21 mouse cellular contexts compared by ENCODE assay signal in the genomic region with DNA sequence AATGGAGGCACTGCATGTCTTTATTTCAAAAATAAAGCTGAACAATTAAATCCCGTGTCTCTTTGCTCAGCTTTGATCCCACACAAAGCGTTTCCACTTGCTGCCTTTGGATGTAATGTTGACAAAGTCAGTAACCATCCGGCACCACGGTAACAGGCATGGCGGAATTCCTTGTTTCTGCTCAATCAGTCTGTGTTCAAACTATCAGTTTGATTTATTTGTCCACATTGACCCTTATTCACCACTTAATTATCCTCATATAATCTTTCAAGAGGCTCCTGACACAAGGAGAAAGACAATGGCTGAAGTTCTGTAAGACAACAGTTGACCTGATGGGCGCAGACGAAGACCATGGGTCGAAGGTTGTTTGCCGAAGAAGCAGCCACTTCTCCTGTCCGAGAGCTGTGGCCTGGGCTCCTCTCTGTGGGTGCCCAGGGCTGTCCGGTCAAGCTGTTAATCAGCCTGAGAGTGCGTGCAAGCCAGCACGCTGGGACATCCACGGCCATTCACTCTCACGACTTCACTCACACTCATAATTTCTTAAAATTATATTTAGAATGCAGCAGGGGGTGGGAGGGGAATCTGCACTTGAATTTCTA.
DNase-seq lines count a peak whose midpoint lies in the region; ATAC-seq and TF ChIP-seq lines count a peak whose summit lies in the region.
"Had no signal": no experiment of that assay in that cellular context is flagged by ENCODE, and none has a peak within 500 bp of the region (broad histone marks: within the 10 kb centered on the region; RNA-seq: fewer than 3 reads in every experiment).

No protein-coding gene starts in this region.

- TF ChIP-seq EP300 in liver, postnatal 0 days (IDR thresholded peaks at IDR 0.05; ENCODE audit: low read depth), result no peak

- H3K36me3 ChIP-seq in hindbrain, embryonic 10.5 days, result no peaks in the 10 kb centered on the region
- H3K36me3 ChIP-seq in hindbrain, embryonic 14.5 days (replicated peaks; ENCODE audit: control insufficient read depth, insufficient read depth), result no peaks in the 10 kb centered on the region
- H3K36me3 ChIP-seq in testis, adult 2 months (ENCODE audit: control insufficient read depth, insufficient read depth, low read length), result no peaks in the 10 kb centered on the region
- H3K36me3 ChIP-seq in neural tube, embryonic 11.5 days (ENCODE audit: control insufficient read depth, insufficient read depth, low read length), result no peaks in the 10 kb centered on the region
- no peaks in the 10 kb centered on the region for H3K36me3 ChIP-seq in liver, postnatal 0 days (replicated peaks; ENCODE audit: insufficient read depth, low read length)
- H3K36me3 ChIP-seq: heart, embryonic 13.5 days; liver, embryonic 12.5 days; stomach, embryonic 15.5 days had no signal

- no peak for ATAC-seq in hindbrain, embryonic 14.5 days (ENCODE audit: low FRiP score)
- peak; percentile 45; the same call in 1 of the 2 replicates for ATAC-seq in neural tube, embryonic 11.5 days (ENCODE audit: insufficient read depth, low FRiP score, low TSS enrichment)
- ATAC-seq in liver, postnatal 0 days, result no peak
- ATAC-seq: activated CD4-positive, CD25-positive, alpha-beta regulatory T cell, adult 4 months; intestine, embryonic 16.5 days; liver, embryonic 12.5 days had no signal

- DNase-seq in hindbrain, embryonic 10.5 days (ENCODE audit: low spot score), result peak; percentile 52
- DNase-seq in hindbrain, embryonic 14.5 days (ENCODE audit: low spot score), result no peak
- DNase-seq in testis, postnatal 14 days (ENCODE audit: low spot score), result no peak
- DNase-seq in neural tube, embryonic 11.5 days (ENCODE audit: low spot score), result peak; percentile 49
- DNase-seq in liver, postnatal 0 days, result no peak
- no peak for DNase-seq in layer of hippocampus, postnatal 25 days (ENCODE audit: extremely low spot score in 1 of 2, low spot score in 1 of 2)
- DNase-seq in layer of hippocampus, adult 18-20 months (ENCODE audit: low spot score in 2 of 2), result no peak
- DNase-seq: adrenal gland, postnatal 10 days; cerebellum, postnatal 10 days; gastrocnemius, postnatal 10 days; heart, adult 18-20 months; heart, postnatal 4 days; kidney, postnatal 36 days; lung, postnatal 10 days had no signal

- peak overlapping the region; percentile 40; the same call in 1 of the 2 replicates for H3K27ac ChIP-seq in hindbrain, embryonic 10.5 days
- no peak overlapping the region for H3K27ac ChIP-seq in hindbrain, embryonic 14.5 days
- no peak overlapping the region for H3K27ac ChIP-seq in testis, adult 2 months (ENCODE audit: control insufficient read depth, insufficient read depth, low read depth, low read length)
- no peak overlapping the region for H3K27ac ChIP-seq in neural tube, embryonic 11.5 days (ENCODE audit: low read depth, low read length)
- no peak overlapping the region for H3K27ac ChIP-seq in liver, postnatal 0 days (ENCODE audit: low read depth)
- H3K27ac ChIP-seq: heart, embryonic 13.5 days; liver, embryonic 12.5 days; stomach, embryonic 15.5 days had no signal

- TF ChIP-seq CTCF in testis, adult 2 months (IDR thresholded peaks at IDR 0.05; ENCODE audit: control insufficient read depth, insufficient read depth, insufficient replicate concordance, low read depth, low read length), result no peak
- no peak for TF ChIP-seq CTCF in liver, postnatal 0 days (IDR thresholded peaks at IDR 0.05; ENCODE audit: low read depth)

- no peak for TF ChIP-seq POLR2A in testis, adult 2 months (IDR thresholded peaks at IDR 0.05; ENCODE audit: control insufficient read depth, low read depth, low read length)

- peaks cover 26% of the 10 kb centered on the region for H3K4me1 ChIP-seq in hindbrain, embryonic 10.5 days (replicated peaks)
- no peaks in the 10 kb centered on the region for H3K4me1 ChIP-seq in hindbrain, embryonic 14.5 days (replicated peaks; ENCODE audit: control insufficient read depth, insufficient read depth, low read length)
- H3K4me1 ChIP-seq in testis, adult 2 months (ENCODE audit: control insufficient read depth, insufficient read depth, low read length), result peaks cover 8% of the 10 kb centered on the region
- H3K4me1 ChIP-seq in neural tube, embryonic 11.5 days (ENCODE audit: control insufficient read depth, insufficient read depth, low read length), result peaks cover 7% of the 10 kb centered on the region; the same call in 1 of the 2 replicates
- H3K4me1 ChIP-seq in liver, postnatal 0 days (ENCODE audit: insufficient read depth), result no peaks in the 10 kb centered on the region
- H3K4me1 ChIP-seq: heart, embryonic 13.5 days; liver, embryonic 12.5 days; stomach, embryonic 15.5 days had no signal

- peaks cover 89% of the 10 kb centered on the region for H3K27me3 ChIP-seq in hindbrain, embryonic 10.5 days (ENCODE audit: insufficient read depth, poor library complexity, severe bottlenecking)
- peaks cover 88% of the 10 kb centered on the region for H3K27me3 ChIP-seq in hindbrain, embryonic 14.5 days (ENCODE audit: control insufficient read depth, insufficient read depth, low read length)
- no peaks in the 10 kb centered on the region for H3K27me3 ChIP-seq in testis, adult 2 months (ENCODE audit: control insufficient read depth, insufficient read depth, low read length)
- peaks cover 20% of the 10 kb centered on the region; the same call in 1 of the 2 replicates for H3K27me3 ChIP-seq in neural tube, embryonic 11.5 days (ENCODE audit: control insufficient read depth, insufficient read depth, low read length)
- H3K27me3 ChIP-seq in liver, postnatal 0 days (ENCODE audit: insufficient read depth, low read length), result no peaks in the 10 kb centered on the region
- H3K27me3 ChIP-seq: heart, embryonic 13.5 days; liver, embryonic 12.5 days; stomach, embryonic 15.5 days had no signal

- H3K9me3 ChIP-seq in hindbrain, embryonic 10.5 days, result no peaks in the 10 kb centered on the region
- H3K9me3 ChIP-seq in hindbrain, embryonic 14.5 days (ENCODE audit: control insufficient read depth, low read length), result no peaks in the 10 kb centered on the region
- no peaks in the 10 kb centered on the region for H3K9me3 ChIP-seq in neural tube, embryonic 11.5 days (ENCODE audit: control insufficient read depth, low read length)
- no peaks in the 10 kb centered on the region for H3K9me3 ChIP-seq in liver, postnatal 0 days (ENCODE audit: low read length)
- H3K9me3 ChIP-seq: heart, embryonic 13.5 days; liver, embryonic 12.5 days; megakaryocyte, embryonic 14.5 days; stomach, embryonic 15.5 days had no signal

- 40% methylated on average over 15 of the region's 15 CpGs for WGBS in hindbrain, embryonic 10.5 days
- 20% methylated on average over 15 of the region's 15 CpGs for WGBS in hindbrain, embryonic 14.5 days
- WGBS in neural tube, embryonic 11.5 days, result 22% methylated on average over 15 of the region's 15 CpGs
- WGBS in liver, postnatal 0 days (ENCODE audit: insufficient replicate concordance), result 69% methylated on average over 15 of the region's 15 CpGs

- H3K4me2 ChIP-seq in hindbrain, embryonic 14.5 days (replicated peaks), result no peak overlapping the region; the same call in 1 of the 2 replicates
- peak overlapping the region; percentile 7; the same call in 1 of the 2 replicates for H3K4me2 ChIP-seq in neural tube, embryonic 11.5 days (ENCODE audit: low read depth)
- no peak overlapping the region for H3K4me2 ChIP-seq in liver, postnatal 0 days (ENCODE audit: low read depth, low read length)
- H3K4me2 ChIP-seq: heart, embryonic 13.5 days; liver, embryonic 12.5 days; stomach, embryonic 15.5 days had no signal

- no peak overlapping the region for H3K4me3 ChIP-seq in hindbrain, embryonic 10.5 days
- H3K4me3 ChIP-seq in hindbrain, embryonic 14.5 days (replicated peaks; ENCODE audit: low read length), result no peak overlapping the region
- H3K4me3 ChIP-seq in testis, adult 2 months (ENCODE audit: control insufficient read depth, low read depth, low read length), result peak overlapping the region; percentile 80
- no peak overlapping the region for H3K4me3 ChIP-seq in neural tube, embryonic 11.5 days (ENCODE audit: low read depth, low read length)
- no peak overlapping the region for H3K4me3 ChIP-seq in liver, postnatal 0 days (ENCODE audit: low read depth, low read length)
- H3K4me3 ChIP-seq: heart, embryonic 13.5 days; liver, embryonic 12.5 days; megakaryocyte, embryonic 14.5 days; stomach, embryonic 15.5 days had no signal

- no peak overlapping the region for H3K9ac ChIP-seq in hindbrain, embryonic 14.5 days
- H3K9ac ChIP-seq in neural tube, embryonic 11.5 days (ENCODE audit: low read length), result no peak overlapping the region
- no peak overlapping the region for H3K9ac ChIP-seq in liver, postnatal 0 days (replicated peaks)
- H3K9ac ChIP-seq: heart, embryonic 13.5 days; liver, embryonic 12.5 days; stomach, embryonic 15.5 days had no signal

Comparison
In these comparisons a context has a peak if more than half of its experiments do, and no peak if none do; other contexts are left out.
1. DNase-seq: peak in hindbrain, embryonic 10.5 days (single experiment) and neural tube, embryonic 11.5 days (single experiment); none in hindbrain, embryonic 14.5 days (single experiment), testis, postnatal 14 days (single experiment), liver, postnatal 0 days (single experiment), layer of hippocampus, postnatal 25 days (0 of 2) and layer of hippocampus, adult 18-20 months (0 of 2).